Mouse (Mus musculus) limb, embryonic 13.5 days (tissue): Measurements from ENCODE around the gene Inpp5d. TPM values are rescaled to one million over a fixed set of nuclear protein-coding genes. Genes with fewer than 3 reads are reported as not detected.

ENCODE experiments used
- ATAC-seq: fragments of 200-750 bp; cut with Nextera tagmentation; 2 replicates; pipeline ENCODE4 v1.8.0; 2017; ENCODE audit warnings: low read depth, moderate number of reproducible peaks, moderate TSS enrichment; ENCODE audit not compliant: low FRiP score
- H3K27ac ChIP-seq: fragments of 300-500 bp; sonication (generic); 2 replicates; pipeline ENCODE4 v1.5.1; 2015; ENCODE audit warnings: inconsistent platforms, mild to moderate bottlenecking, moderate library complexity
- H3K27me3 ChIP-seq: fragments of 300-500 bp; sonication (generic); 2 replicates; pipeline ENCODE4 v1.6.1; 2015; ENCODE audit warnings: mild to moderate bottlenecking, inconsistent platforms
- H3K36me3 ChIP-seq: fragments of 300-500 bp; sonication (generic); 2 replicates; pipeline ENCODE4 v1.6.1; 2015; ENCODE audit warnings: inconsistent platforms, mild to moderate bottlenecking, moderate library complexity
- H3K4me1 ChIP-seq: fragments of 300-500 bp; sonication (generic); 2 replicates; pipeline ENCODE4 v1.6.1; 2015; ENCODE audit warnings: inconsistent platforms
- H3K4me2 ChIP-seq: fragments of 300-500 bp; sonication (generic); replicated peaks from 2 replicates; pipeline ENCODE4 v1.6.1; 2015; ENCODE audit warnings: inconsistent platforms, mild to moderate bottlenecking, moderate library complexity
- H3K4me3 ChIP-seq: fragments of 300-500 bp; sonication (generic); 2 replicates; pipeline ENCODE4 v1.5.1; 2015; ENCODE audit warnings: moderate library complexity, mild to moderate bottlenecking, inconsistent platforms
- H3K9ac ChIP-seq: fragments of 300-500 bp; sonication (generic); 2 replicates; pipeline ENCODE4 v1.6.1; 2015; ENCODE audit warnings: mild to moderate bottlenecking, inconsistent platforms
- H3K9me3 ChIP-seq: fragments of 300-500 bp; sonication (generic); 2 replicates; pipeline ENCODE4 v1.6.1; 2016; ENCODE audit warnings: inconsistent platforms
- WGBS: fragments of 180-500 bp; shearing (Covaris S2); methylation state at CpG from one replicate; pipeline ENCODE4 v1.1.7; 2015; 5-methylcytosine and 5-hydroxymethylcytosine counted together
- polyA plus RNA-seq: library from polyadenylated mRNA; unstranded; fragments of >200 nt; fragmentation: Nextera tagmentation; extraction: Ambion mirVana; gene quantifications from 2 replicates; pipeline ENCODE4 v1.2.1, GENCODE M21; 2015

Inpp5d gene
- polyA plus RNA-seq, 1 experiment from 2014 or later, result 4.7 TPM

DNA sequence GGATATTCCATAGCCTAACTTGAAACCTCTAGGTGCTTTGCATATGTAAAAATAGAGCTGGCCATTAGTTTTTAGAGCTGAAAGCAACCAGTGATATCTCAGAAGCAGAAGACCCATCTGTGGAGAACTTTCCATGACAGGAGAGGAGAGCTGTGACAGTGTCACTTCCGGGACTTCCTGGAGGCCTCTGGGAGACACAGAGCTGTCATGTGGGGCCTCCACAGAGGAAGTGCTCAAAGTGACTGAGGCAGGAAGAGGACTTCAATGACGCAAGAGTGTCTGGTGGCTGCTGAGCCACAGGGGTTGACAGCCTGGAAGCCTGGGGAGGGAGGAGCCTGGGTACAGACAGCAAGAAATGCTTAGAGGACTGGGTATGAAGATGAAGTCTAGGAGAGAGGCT lies 6.2 kb downstream of the Inpp5d start:
- H3K4me2 ChIP-seq, result no peak overlapping the region
- H3K27ac ChIP-seq, result no peak overlapping the region
- H3K36me3 ChIP-seq, result no peaks in the 10 kb centered on the region
- no peak overlapping the region for H3K9ac ChIP-seq
- H3K9me3 ChIP-seq, result no peaks in the 10 kb centered on the region
- WGBS, result 56% methylated on average over 2 of the region's 2 CpGs
- ATAC-seq, result no peak
- no peaks in the 10 kb centered on the region for H3K27me3 ChIP-seq
- no peaks in the 10 kb centered on the region for H3K4me1 ChIP-seq
- H3K4me3 ChIP-seq, result no peak overlapping the region

DNA sequence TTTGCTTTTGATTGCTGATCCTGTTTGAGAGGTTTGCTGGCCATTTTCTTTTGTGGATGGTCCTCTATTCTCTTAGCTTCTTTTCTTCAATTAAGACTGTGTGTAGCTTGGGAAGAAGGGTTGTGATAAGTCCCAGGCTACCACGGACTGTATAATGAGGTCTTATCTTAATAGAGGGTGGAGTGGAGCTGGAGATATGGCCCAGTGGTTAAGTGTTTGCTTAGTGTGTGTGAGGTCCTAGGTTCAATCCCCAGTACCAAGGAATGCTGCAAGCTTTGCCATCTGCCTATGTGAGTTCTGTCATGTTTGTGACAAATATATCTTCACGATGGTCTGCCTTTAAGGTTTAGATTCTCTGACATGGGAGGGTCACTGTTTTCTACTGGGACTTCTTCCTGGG lies 8.0 kb downstream of the Inpp5d start:
- H3K4me1 ChIP-seq, result no peaks in the 10 kb centered on the region
- H3K4me3 ChIP-seq, result no peak overlapping the region
- ATAC-seq, result no peak
- WGBS, result 73% methylated on average over 2 of the region's 2 CpGs
- no peaks in the 10 kb centered on the region for H3K36me3 ChIP-seq
- no peak overlapping the region for H3K4me2 ChIP-seq
- H3K27me3 ChIP-seq, result no peaks in the 10 kb centered on the region
- H3K9me3 ChIP-seq, result no peaks in the 10 kb centered on the region
- no peak overlapping the region for H3K9ac ChIP-seq
- no peak overlapping the region for H3K27ac ChIP-seq

DNA sequence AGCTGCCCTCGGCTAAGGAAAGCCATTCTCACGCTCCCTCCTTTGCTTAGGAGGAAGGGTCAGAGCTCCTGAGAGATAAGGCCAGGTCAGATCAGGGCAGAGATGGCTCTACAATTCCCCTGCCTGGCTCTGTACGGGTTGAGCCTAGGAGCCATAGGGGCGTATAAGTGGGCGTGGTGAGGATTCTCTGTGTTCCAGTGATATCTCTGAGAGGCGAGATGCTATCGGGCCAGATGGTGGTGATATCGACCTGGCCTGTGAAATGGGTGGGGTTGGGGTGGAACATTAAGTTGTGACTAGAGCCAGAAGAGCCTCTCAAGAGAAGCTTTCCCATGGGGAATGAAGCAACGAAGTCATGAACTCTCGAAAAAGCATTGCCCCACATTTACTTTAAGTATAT lies 11.5 kb downstream of the Inpp5d start:
- no peak for ATAC-seq
- no peaks in the 10 kb centered on the region for H3K4me1 ChIP-seq
- no peaks in the 10 kb centered on the region for H3K9me3 ChIP-seq
- H3K27ac ChIP-seq, result no peak overlapping the region
- no peaks in the 10 kb centered on the region for H3K36me3 ChIP-seq
- H3K4me3 ChIP-seq, result no peak overlapping the region
- WGBS, result 75% methylated on average over 10 of the region's 10 CpGs
- no peaks in the 10 kb centered on the region for H3K27me3 ChIP-seq
- no peak overlapping the region for H3K9ac ChIP-seq
- no peak overlapping the region for H3K4me2 ChIP-seq

DNA sequence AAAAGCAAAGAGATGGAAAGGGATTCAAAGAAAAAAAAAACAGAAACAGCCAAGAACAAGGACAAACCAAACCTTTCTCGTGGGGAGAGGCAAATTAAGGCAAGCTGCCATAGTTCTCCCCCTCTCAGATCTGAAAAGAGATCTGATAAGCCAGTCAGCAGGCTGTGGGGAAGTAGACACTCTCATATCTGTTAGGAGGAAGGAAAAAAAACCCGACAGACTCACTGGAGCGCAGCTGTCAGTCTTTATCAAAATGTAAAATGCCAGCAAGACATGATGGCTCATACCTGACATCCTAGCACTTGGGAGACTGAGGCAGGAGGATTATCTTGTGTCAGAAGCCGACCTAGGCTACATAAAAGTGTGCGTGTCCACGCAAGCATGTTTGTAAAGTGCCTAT lies 12.1 kb downstream of the Inpp5d start:
- Histone ChIP-seq H3K9ac (no peak overlapping the region), H3K27me3 (no peaks in the 10 kb centered on the region), H3K36me3 (no peaks in the 10 kb centered on the region), H3K4me2 (no peak overlapping the region), H3K4me3 (no peak overlapping the region), H3K9me3 (no peaks in the 10 kb centered on the region), H3K4me1 (no peaks in the 10 kb centered on the region), H3K27ac (no peak overlapping the region)
- WGBS, result 72% methylated on average over 6 of the region's 6 CpGs
- ATAC-seq, result no peak

DNA sequence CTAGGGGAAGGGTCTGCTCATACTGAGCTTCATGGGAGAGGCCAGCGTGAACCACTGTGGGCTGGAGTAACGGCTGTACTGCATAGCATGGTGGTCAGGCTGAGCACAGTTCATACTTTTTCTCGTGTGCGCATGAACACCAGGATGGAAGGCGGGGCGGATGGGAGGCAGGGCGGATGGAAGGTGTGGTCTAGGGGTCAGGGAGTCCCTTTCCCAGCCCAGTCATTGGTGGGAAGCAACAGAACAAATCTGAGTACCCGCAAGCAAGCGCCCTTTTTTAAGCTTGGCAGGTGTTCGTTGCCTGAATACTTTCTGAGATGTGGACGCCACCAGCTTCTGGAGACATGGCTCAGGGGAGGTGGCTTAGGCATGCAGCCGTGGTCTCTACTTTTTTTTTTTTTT lies 16.6 kb downstream of the Inpp5d start:
- H3K4me3 ChIP-seq, result no peak overlapping the region
- no peaks in the 10 kb centered on the region for H3K9me3 ChIP-seq
- H3K4me2 ChIP-seq, result no peak overlapping the region
- H3K9ac ChIP-seq, result no peak overlapping the region
- no peaks in the 10 kb centered on the region for H3K36me3 ChIP-seq
- 87% methylated on average over 12 of the region's 12 CpGs for whole genome bisulfite sequencing
- no peak for ATAC-seq
- H3K27me3 ChIP-seq, result no peaks in the 10 kb centered on the region
- no peaks in the 10 kb centered on the region for H3K4me1 ChIP-seq
- H3K27ac ChIP-seq, result no peak overlapping the region

DNA sequence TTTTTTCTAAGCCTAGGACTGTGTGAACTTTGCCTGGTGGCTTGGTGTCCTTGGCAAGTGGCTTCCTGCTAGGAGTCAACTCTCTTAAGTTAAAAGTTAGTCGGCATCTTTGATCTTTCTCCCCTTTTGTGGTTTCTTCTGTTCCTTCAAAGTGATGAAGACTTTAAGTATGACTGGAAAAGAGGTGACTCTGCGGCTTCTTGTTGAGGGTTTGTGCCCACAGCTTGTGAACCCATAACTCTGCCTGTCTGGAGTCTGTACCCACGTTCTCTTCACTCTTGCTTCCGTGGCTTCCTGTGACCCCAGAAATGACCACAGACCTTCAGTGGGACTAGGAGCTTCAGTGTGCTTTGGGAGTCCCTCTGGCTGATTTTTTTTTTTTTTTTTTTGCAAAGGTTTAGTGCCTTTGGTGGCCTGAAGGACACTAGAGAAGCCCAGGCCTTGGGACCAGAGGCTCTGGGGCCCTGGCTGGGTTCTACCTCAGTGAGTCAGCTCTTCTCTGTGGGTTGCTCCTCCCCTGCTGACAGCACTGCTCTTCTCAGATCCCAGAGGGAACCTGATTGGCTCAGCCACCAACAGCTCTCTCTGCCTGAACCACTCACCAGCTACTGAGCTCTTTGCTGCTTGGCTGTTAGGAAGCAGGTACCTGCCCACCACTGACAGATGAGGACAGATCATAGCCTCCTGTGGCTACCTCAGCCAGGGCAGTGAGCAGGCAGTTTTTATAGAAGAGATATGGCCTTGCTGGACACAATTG lies 17.2 kb downstream of the Inpp5d start:
- Histone ChIP-seq H3K27me3 (no peaks in the 10 kb centered on the region), H3K4me3 (no peak overlapping the region), H3K9ac (no peak overlapping the region), H3K9me3 (no peaks in the 10 kb centered on the region), H3K4me2 (no peak overlapping the region), H3K27ac (no peak overlapping the region), H3K4me1 (no peaks in the 10 kb centered on the region), H3K36me3 (no peaks in the 10 kb centered on the region)
- WGBS, result 86% methylated on average over 4 of the region's 4 CpGs
- peak; percentile 66; the same call in 1 of the 2 replicates for ATAC-seq

GRCm38 (mm10) chr1:87637878-87638600 lies 17.9 kb downstream of the Inpp5d start:
- Histone ChIP-seq H3K36me3 (no peaks in the 10 kb centered on the region), H3K27me3 (no peaks in the 10 kb centered on the region), H3K4me2 (no peak overlapping the region), H3K27ac (no peak overlapping the region), H3K9me3 (no peaks in the 10 kb centered on the region), H3K9ac (no peak overlapping the region), H3K4me1 (no peaks in the 10 kb centered on the region), H3K4me3 (no peak overlapping the region)
- ATAC-seq, result no peak
- 89% methylated on average over 4 of the region's 4 CpGs for WGBS

GRCm38 (mm10) chr1:87639724-87640123 lies 19.6 kb downstream of the Inpp5d start:
- Histone ChIP-seq H3K9me3 (no peaks in the 10 kb centered on the region), H3K4me1 (no peaks in the 10 kb centered on the region), H3K36me3 (no peaks in the 10 kb centered on the region), H3K4me3 (no peak overlapping the region), H3K4me2 (no peak overlapping the region), H3K27me3 (no peaks in the 10 kb centered on the region), H3K9ac (no peak overlapping the region), H3K27ac (0 out of 2 replicates have a peak overlapping the region, but pooled peaks have one; percentile 52)
- no peak for ATAC-seq
- 88% methylated on average over 8 of the region's 8 CpGs for WGBS

GRCm38 (mm10) chr1:87640165-87640661 lies 20.1 kb downstream of the Inpp5d start:
- WGBS, result 75% methylated on average over 17 of the region's 17 CpGs

GRCm38 (mm10) chr1:87643016-87643415 lies 22.9 kb downstream of the Inpp5d start:
- Histone ChIP-seq H3K4me1 (no peaks in the 10 kb centered on the region), H3K36me3 (no peaks in the 10 kb centered on the region), H3K27me3 (no peaks in the 10 kb centered on the region), H3K9me3 (no peaks in the 10 kb centered on the region), H3K4me3 (no peak overlapping the region), H3K9ac (no peak overlapping the region), H3K27ac (no peak overlapping the region), H3K4me2 (no peak overlapping the region)
- WGBS, result 85% methylated on average over 7 of the region's 7 CpGs
- no peak for ATAC-seq

More at GRCm38 (mm10) chr1:87640165-87640661, 20.1 kb downstream of the Inpp5d start:
- Histone ChIP-seq H3K27me3 (no peaks in the 10 kb centered on the region), H3K4me1 (no peaks in the 10 kb centered on the region), H3K9ac (no peak overlapping the region), H3K4me3 (no peak overlapping the region), H3K27ac (0 out of 2 replicates have a peak overlapping the region, but pooled peaks have one; percentile 52), H3K9me3 (no peaks in the 10 kb centered on the region), H3K36me3 (no peaks in the 10 kb centered on the region), H3K4me2 (no peak overlapping the region)
- no peak for ATAC-seq

DNA sequence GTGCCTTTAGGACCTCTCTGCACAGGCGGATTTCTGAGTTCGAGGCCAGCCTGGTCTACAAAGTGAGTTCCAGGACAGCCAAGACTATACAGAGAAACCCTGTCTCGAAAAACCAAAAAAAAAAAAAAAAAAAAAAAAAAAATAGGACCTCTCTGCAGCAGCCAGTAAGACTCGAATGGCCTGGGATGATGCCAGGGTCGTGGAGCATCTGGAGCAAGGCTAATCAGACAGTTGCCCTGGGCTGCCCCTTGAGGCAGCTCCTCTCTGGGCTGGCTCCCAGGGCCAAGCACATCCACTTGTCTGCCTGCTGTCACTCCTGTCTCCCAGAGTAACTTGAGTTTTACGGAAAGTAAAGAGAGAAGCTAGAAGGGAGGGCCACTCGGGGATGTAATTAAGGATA lies 24.9 kb downstream of the Inpp5d start:
- H3K27ac ChIP-seq, result no peak overlapping the region
- no peak overlapping the region for H3K4me3 ChIP-seq
- no peaks in the 10 kb centered on the region for H3K9me3 ChIP-seq
- H3K4me1 ChIP-seq, result no peaks in the 10 kb centered on the region
- H3K9ac ChIP-seq, result no peak overlapping the region
- WGBS, result 69% methylated on average over 7 of the region's 7 CpGs
- no peaks in the 10 kb centered on the region for H3K36me3 ChIP-seq
- H3K27me3 ChIP-seq, result no peaks in the 10 kb centered on the region
- no peak for ATAC-seq
- H3K4me2 ChIP-seq, result no peak overlapping the region

DNA sequence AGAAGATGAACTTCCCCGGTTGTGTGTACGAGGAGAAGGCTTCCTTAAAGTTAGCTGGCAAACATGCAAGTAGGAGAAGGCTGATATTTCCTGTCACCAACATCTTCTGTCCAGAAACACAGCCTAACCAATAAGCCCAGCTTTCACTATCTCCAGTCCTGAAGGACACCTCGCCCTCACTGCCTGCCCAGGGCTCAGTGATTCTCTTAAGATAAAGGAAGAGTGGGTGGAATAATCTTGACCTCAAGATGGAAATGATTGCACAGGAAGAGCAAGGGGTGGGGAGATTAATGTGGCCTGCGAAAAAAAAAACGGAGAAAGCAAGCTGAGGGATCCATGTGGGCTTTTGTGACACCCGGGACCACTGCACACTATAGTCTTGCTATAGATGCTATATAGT lies 25.6 kb downstream of the Inpp5d start:
- Histone ChIP-seq H3K36me3 (no peaks in the 10 kb centered on the region), H3K4me1 (0 out of 2 replicates have a peak, but pooled peaks cover 3% of the 10 kb centered on the region), H3K27ac (no peak overlapping the region), H3K27me3 (no peaks in the 10 kb centered on the region), H3K9ac (no peak overlapping the region), H3K9me3 (no peaks in the 10 kb centered on the region), H3K4me3 (no peak overlapping the region), H3K4me2 (no peak overlapping the region)
- WGBS, result 76% methylated on average over 6 of the region's 6 CpGs
- ATAC-seq, result no peak
